Comparison of ENCODE assay signal across 15 mouse cellular contexts in genomic region chr6:39005945-39006572, GRCm38 (mm10).
A peak's percentile ranks its signal among the peaks of the same experiment; 100 is the strongest.
DNase-seq lines count a peak whose midpoint lies in the region; ATAC-seq and TF ChIP-seq lines count a peak whose summit lies in the region.
"Had no signal": no experiment of that assay in that cellular context is flagged by ENCODE, and none has a peak within 500 bp of the region (broad histone marks: within the 10 kb centered on the region; RNA-seq: fewer than 3 reads in every experiment).

No protein-coding gene starts in this region.

- H3K4me1 ChIP-seq in forebrain, embryonic 15.5 days: peaks cover 9% of the 10 kb centered on the region
- peaks cover 28% of the 10 kb centered on the region for H3K4me1 ChIP-seq in neural tube, embryonic 15.5 days

- DNase-seq in brain, embryonic 14.5 days (ENCODE audit: low read depth): peak; percentile 90
- DNase-seq in layer of hippocampus, adult 9-10 months (ENCODE audit: low spot score): peak; percentile 53
- no peak for DNase-seq in urinary bladder, adult 18-20 months (ENCODE audit: low spot score in 2 of 2)
- no peak for DNase-seq in heart, postnatal 4 days
- no peak for DNase-seq in spleen, postnatal 14 days (ENCODE audit: low spot score in 2 of 2)
- DNase-seq in cerebellum, postnatal 36 days: no peak
- DNase-seq: cerebellum, adult 11-12 months; kidney, adult 9 months had no signal

- H3K9me3 ChIP-seq in forebrain, embryonic 15.5 days: no peaks in the 10 kb centered on the region
- H3K9me3 ChIP-seq in neural tube, embryonic 15.5 days (replicated peaks): no peaks in the 10 kb centered on the region
- H3K9me3 ChIP-seq: G1E; stomach, embryonic 15.5 days had no signal

- no peak overlapping the region for H3K9ac ChIP-seq in forebrain, embryonic 15.5 days (replicated peaks)
- H3K9ac ChIP-seq in neural tube, embryonic 15.5 days (replicated peaks): no peak overlapping the region
- H3K9ac ChIP-seq: stomach, embryonic 15.5 days had no signal

- no peaks in the 10 kb centered on the region for H3K27me3 ChIP-seq in forebrain, embryonic 15.5 days
- no peaks in the 10 kb centered on the region for H3K27me3 ChIP-seq in neural tube, embryonic 15.5 days (replicated peaks)
- H3K27me3 ChIP-seq: stomach, embryonic 15.5 days had no signal

- TF ChIP-seq CTCF in brain, embryonic 14.5 days (IDR thresholded peaks at IDR 0.05; ENCODE audit: borderline replicate concordance, extremely low read depth, insufficient read depth, insufficient read length): no peak

- no peak overlapping the region for H3K4me3 ChIP-seq in forebrain, embryonic 15.5 days
- no peak overlapping the region for H3K4me3 ChIP-seq in neural tube, embryonic 15.5 days (replicated peaks)
- H3K4me3 ChIP-seq: erythroblast, embryonic 14.5 days; stomach, embryonic 15.5 days had no signal

- no peaks in the 10 kb centered on the region for H3K36me3 ChIP-seq in forebrain, embryonic 15.5 days
- H3K36me3 ChIP-seq in neural tube, embryonic 15.5 days: no peaks in the 10 kb centered on the region
- H3K36me3 ChIP-seq: G1E; stomach, embryonic 15.5 days had no signal

- WGBS in forebrain, embryonic 15.5 days: 17% methylated on average over 5 of the region's 5 CpGs
- 29% methylated on average over 5 of the region's 5 CpGs for WGBS in neural tube, embryonic 15.5 days

- no peak overlapping the region for H3K4me2 ChIP-seq in forebrain, embryonic 15.5 days (replicated peaks)
- H3K4me2 ChIP-seq in neural tube, embryonic 15.5 days: no peak overlapping the region
- H3K4me2 ChIP-seq: heart, embryonic 11.5 days; liver, embryonic 11.5 days; stomach, embryonic 15.5 days had no signal

- H3K27ac ChIP-seq in forebrain, embryonic 15.5 days (replicated peaks): no peak overlapping the region
- peak overlapping the region; percentile 67 for H3K27ac ChIP-seq in neural tube, embryonic 15.5 days (replicated peaks)
- H3K27ac ChIP-seq: stomach, embryonic 15.5 days had no signal

- peak; percentile 61 for ATAC-seq in forebrain, embryonic 15.5 days (replicated peaks)
- ATAC-seq in neural tube, embryonic 15.5 days (ENCODE audit: low FRiP score): peak; percentile 72

- no peak for TF ChIP-seq POLR2A in brain, embryonic 14.5 days (IDR thresholded peaks at IDR 0.05; ENCODE audit: borderline replicate concordance, extremely low read depth, insufficient read depth, insufficient read length, poor library complexity, severe bottlenecking)

Comparison
In these comparisons a context has a peak if more than half of its experiments do, and no peak if none do; other contexts are left out.
1. DNase-seq: peak in brain, embryonic 14.5 days (single experiment) and layer of hippocampus, adult 9-10 months (single experiment); none in urinary bladder, adult 18-20 months (0 of 2), heart, postnatal 4 days (single experiment), spleen, postnatal 14 days (0 of 2) and cerebellum, postnatal 36 days (0 of 2).